Mouse (Mus musculus): ENCODE measurements around the gene Kyat3.

Gene Kyat3

GRCm38 (mm10) chr3:142743973-142744898 lies 43.4 kb downstream of the Kyat3 start:
- in situ Hi-C loops (cut with MboI; ENCODE audit: low sequenced_read_pairs): no loop called here

GRCm38 (mm10) chr3:142745076-142745475 lies 44.2 kb downstream of the Kyat3 start:
- in situ Hi-C loops (cut with MboI; ENCODE audit: low sequenced_read_pairs): no loop called here

- in situ Hi-C loops (cut with MboI; ENCODE audit: low sequenced_read_pairs): no loop called here
Observed at GRCm38 (mm10) chr3:142747673-142748072, 46.8 kb downstream of the Kyat3 start.

DNA sequence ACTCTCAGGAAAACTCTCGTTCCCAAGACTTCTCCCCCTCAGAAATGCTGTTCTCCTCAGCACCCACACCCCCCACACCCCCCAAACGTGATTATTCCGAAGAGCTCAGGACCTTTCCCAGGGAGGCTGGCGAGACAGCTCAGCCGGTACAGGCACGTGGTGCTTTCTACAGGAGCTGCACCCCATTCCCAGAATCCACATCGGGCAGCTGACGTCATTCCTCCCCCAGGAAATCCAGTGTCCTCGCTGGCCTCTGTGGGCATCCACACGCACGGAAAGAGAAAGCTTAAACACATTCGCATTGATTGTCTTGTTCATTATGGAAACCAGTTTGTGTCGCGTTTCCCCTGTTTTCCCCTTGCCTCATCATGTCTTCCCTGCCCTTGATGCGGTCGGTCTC lies 48.3 kb downstream of the Kyat3 start:
- in situ Hi-C loops (cut with MboI; ENCODE audit: low sequenced_read_pairs): no loop called here

- in situ Hi-C loops (cut with MboI; ENCODE audit: low sequenced_read_pairs): no loop called here
Observed at GRCm38 (mm10) chr3:142755132-142755867, 54.4 kb downstream of the Kyat3 start.

DNA sequence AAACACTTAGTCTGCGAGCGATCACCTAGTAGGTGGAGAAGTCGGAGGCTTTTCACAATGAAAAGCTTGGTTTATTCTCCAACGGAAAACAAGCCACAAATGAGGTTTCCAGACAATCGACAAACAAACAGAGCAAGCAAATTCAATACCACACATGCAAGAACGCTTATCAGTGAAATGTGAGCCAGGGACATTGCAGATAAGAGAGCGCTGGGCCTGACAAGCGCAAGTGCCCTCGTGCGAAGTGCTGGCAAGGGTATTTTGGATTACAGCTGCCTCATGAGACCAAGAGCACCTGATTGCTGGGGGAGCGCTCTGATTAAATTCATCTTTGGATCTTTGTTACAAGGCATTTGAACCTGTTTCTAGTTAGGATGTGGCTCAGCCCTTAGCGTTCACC lies 57.0 kb downstream of the Kyat3 start:
- in situ Hi-C loops (cut with MboI; ENCODE audit: low sequenced_read_pairs): no loop called here

DNA sequence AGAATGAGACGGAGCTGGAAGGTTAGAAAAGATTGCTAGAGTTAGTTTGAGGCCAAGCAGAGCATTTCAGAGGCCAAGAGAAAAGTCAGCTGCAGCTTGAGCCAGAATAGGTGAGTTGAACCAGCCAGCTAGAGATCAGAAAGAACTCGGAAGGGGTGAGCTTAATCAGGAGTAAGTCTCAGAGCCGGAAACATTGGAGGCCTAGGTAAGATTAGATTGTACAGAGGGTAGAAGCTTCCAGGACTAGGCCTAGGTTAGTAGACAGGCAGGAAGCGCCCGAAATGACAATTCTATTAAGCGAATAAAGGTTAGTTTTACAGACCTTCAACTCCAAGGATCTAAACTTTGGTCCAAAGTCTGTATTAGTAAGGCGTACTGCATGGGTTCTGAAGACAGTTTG lies 57.7 kb downstream of the Kyat3 start:
- in situ Hi-C loops (cut with MboI; ENCODE audit: low sequenced_read_pairs): no loop called here

GRCm38 (mm10) chr3:142760356-142760755 lies 59.5 kb downstream of the Kyat3 start:
- in situ Hi-C loops (cut with MboI; ENCODE audit: low sequenced_read_pairs): no loop called here

- in situ Hi-C loops (cut with MboI; ENCODE audit: low sequenced_read_pairs): no loop called here
Observed at GRCm38 (mm10) chr3:142764995-142765777, 64.3 kb downstream of the Kyat3 start, which contains the start of gene Gtf2b. TSS of gene Gtf2b (plus strand) at chr3:142765045.

DNA sequence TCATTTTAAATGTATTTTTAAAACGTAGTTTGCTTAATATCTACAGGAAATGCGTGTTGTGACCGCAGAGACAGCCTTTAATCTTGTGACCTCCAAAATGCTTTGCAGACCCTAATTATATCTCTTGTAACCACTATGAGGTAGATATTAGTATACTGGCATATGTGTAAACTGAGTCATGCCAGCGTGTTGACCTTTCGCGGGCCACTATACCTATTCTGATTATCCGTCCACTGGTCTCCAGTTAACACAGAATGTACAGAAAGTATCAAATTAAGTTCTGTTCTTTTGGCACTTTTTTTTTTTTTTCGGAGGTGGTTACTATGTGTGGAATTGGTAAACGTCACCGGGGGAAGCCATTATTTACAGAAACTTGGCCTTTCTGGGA lies 64.9 kb downstream of the Kyat3 start:
- in situ Hi-C loops (cut with MboI; ENCODE audit: low sequenced_read_pairs): no loop called here

DNA sequence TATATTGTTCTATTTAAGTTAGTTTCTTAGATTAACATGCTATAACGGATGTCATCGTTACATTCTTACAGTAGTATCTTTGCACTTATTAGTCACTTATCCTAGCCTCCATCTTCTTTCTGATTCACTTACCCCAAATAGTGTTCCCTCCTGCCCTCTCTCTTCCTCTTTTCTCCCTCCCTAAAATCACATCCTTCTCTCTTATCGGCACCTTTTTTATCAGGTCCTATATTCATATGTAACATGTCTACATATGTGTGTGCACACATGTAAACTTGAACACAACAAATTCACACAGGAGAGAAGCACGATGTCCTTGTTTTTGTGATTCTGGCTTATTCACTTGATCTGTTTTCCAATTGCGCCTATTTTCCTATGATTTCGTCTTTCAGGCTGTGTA lies 67.6 kb downstream of the Kyat3 start:
- in situ Hi-C loops (cut with MboI; ENCODE audit: low sequenced_read_pairs): no loop called here

DNA sequence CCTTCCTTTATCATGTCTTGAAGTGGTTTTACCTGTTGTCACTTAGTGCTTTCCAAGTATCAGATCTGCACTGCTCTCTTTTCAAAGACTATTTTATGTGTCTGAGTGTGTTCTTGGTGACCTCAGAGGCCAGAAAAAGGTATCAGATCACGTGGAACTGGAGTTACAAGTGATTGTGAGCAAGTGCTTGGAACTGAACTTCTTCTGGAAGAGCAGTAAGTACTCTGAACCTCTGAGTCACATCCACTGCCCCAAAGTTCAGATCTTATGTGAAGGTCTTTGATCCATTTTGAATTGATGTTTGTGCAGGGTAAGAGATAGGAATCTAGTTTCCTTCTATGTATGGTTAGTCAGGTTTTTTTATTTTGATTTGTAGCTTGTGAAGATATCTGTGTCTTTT lies 69.7 kb downstream of the Kyat3 start:
- in situ Hi-C loops (cut with MboI; ENCODE audit: low sequenced_read_pairs): no loop called here

DNA sequence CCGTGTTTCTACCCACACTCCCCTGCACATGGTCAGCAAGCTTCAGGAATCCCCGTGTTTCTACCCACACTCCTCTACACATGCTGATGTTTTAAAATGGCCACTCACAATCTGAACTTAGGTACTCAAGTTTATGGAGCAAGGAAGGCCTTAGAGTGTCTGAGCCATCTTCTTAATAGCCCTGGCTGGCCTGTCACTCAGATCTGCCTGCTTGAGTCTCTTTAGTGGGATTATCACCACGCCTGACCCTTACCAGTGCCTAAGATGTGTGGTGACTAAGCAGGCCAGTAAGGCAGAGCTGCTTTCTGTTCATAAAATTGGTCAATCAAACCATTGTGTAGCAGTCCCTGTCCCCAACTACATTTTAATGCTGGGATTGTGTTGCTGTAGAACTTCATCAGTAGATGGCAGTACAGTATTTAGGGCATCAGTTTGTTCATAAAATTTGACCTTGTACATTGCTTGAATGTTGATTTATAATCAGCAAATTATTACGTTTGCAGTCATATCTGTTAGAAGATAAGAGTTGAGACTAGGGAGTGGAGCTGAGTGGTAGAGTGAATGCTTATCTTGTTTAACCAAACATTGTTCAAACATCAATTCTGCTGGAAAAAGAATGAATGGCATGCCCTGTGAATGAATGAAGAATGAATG lies 72.8 kb downstream of the Kyat3 start:
- in situ Hi-C loops (cut with MboI; ENCODE audit: low sequenced_read_pairs): no loop called here

DNA sequence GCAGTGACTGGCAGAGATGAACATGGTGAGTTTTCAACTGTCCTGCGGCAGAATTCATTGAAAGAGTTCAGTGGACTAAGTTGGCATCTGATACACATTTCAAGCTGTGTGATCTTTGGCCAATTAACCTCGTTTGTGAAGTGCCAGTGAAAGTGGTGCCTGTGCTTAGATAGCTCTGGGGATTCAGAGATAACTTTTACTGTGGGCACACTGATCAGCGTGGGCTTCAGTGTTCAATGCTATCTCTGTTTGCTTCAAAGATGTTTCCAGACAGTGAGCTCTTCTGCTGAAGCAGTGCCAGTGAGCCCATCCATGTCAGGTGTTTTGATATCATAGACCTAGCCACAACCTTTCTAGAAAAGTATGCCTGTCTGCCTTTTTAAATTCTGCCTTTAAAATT lies 76.4 kb downstream of the Kyat3 start:
- in situ Hi-C loops (cut with MboI; ENCODE audit: low sequenced_read_pairs): no loop called here

DNA sequence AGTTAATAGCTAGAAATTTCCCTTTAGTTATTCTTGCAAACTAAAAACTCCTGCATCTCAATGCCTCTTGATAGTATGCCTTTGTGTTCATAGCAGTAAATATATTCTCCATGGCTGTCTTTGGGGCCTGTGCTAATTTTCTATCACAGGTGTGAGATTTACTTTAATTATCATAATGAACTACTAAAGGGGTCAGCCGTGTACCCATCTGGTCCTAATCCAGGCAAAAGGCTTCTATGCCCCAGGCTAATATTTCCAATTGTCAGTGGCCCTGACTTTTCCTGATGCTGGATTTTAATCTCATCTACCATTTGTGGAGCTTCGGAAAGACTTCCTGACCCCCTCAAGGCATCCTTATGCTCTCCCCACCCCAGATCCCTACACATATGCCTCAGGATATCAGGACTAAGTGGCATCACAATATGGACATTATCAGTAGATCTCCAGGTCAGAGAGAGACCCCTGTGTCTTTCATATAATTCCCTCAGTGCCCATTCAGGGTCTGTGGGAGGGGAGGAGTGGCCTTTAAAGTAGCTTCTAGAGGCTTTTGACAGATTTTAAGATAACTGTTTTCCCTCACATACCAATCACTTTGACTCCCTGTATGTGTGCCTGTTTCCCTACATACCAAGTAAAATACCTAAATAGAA lies 85.7 kb downstream of the Kyat3 start:
- in situ Hi-C loops (cut with MboI; ENCODE audit: low sequenced_read_pairs): no loop called here

DNA sequence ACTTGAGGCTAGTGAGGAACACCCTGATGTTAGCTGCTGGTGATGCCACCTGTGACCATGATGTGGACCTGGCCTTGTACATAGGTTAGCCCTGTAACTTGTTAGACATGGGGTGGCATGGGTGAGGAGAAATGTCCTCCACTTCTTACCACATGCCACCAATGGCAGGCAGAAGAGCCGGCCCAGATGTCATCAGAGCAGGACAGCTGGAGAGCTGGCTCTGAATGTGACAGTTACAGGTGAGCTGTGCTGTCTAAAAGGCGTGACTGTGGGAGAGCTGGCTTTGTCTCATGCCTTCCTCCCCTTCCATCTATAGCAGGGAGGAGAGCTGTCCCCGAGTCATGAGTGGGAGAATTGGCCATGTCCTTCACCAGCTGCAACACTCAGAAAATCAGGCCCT lies 94.7 kb downstream of the Kyat3 start:
- in situ Hi-C loops (cut with MboI; ENCODE audit: low sequenced_read_pairs): no loop called here
